Mouse (Mus musculus) heart, postnatal 14 days (tissue): ENCODE measurements around the gene Cxcl16. TPM values are rescaled to one million over a fixed set of nuclear protein-coding genes. Genes with fewer than 3 reads are reported as not detected.
A peak's percentile ranks its signal among the peaks of the same experiment; 100 is the strongest.
"Not testable (repeated sequence)": the region's sequence is repeated elsewhere in the genome, so short reads cannot be mapped to it uniquely, and the experiment has no call there.

Experiments
- DNase-seq, 2 experiments: peaks; one replicate each; pipeline ENCODE4 v3.0.0; 2021 to 2022
- intact Hi-C: fragments of 180-260 bp; cut with DNase I; formaldehyde crosslinking; loops from one replicate; pipeline ENCODE4 v1.15.1; 2025
- long read RNA-seq, 2 experiments: library from polyadenylated mRNA; stranded (forward); transcript quantifications; one replicate each; pipeline ENCODE4 v2.0.0; 2021
- total RNA-seq, 2 experiments: library from RNA; stranded (reverse); gene quantifications; 2 replicates each; pipeline ENCODE4 v1.2.3; 2021

The Cxcl16 gene
- total RNA-seq: 1 to 10 TPM; 7.3 to 9.5 TPM
- long read RNA-seq, experiment 1, transcript Cxcl16-201 (5 exons, 2,699 nt): major isoform, 10 of 12 reads
- long read RNA-seq, experiment 1, partial matches to known transcripts: 0 of 12 reads
- long read RNA-seq, experiment 1, other reads (novel, unspliced or antisense): 1 of 12 reads
- long read RNA-seq, experiment 2, transcript Cxcl16-201 (5 exons, 2,699 nt): major isoform, 9 of 11 reads
- long read RNA-seq, experiment 2, partial matches to known transcripts: 1 of 11 reads
- long read RNA-seq, experiment 2, other reads (novel, unspliced or antisense): 1 of 11 reads

DNA sequence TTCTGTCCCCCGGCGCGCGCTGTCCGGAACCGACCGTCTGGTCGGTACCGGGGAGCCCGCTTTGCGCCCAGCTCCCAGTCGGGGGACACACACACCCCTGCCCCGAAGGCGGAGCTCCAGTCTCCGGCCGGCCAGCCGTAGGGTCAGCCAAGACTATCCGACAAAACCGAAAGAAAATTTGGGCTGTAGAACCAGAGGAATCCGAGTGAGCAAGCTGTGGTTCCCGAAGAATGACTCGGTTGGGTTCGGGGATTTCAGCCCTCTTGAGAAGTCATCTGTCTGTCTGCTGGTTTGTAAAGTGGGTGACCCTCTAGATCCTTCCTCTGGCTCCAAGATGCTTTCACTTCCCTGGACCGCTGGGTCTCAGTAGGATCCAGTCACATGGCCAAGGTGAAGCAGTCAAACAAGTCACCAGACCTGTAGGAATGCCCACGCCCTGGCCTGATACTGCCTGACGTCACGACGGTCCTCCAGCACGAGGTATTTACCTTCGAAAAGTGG, at the start of gene Cxcl16:
Gene Cxcl16 (minus strand): TSS at position 384 of the 501 bp plus-strand sequence.
- DNase-seq: peak; percentile 64 to 73
- intact Hi-C loops: no loop called here

DNA sequence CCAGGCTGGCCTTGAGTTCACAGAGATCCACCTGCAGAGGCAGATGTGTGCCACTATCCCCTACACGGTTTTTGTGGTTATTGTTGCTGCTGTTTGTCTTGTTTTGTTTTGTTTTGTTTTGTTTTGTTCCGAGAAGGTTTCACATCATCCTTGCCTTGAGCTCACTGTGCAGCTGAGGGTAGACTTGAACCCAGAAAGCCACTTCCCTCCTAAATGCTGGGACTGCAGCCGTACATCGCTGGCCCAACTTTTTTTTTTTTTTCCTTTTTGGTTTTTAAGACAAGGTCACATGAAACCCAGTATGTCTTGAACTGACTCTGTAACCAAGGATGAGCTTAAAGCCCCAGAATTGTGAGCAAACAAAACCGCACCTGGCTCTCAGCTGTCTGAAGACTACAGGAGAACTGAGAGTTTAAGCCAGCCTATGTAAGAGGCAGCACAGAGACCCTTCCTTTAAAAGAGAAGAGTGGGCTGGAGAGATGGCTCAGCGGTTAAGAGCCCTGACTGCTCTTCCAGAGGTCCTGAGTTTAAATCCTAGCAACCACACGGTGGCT, 47.3 kb upstream of the Cxcl16 start:
- intact Hi-C loops: loop anchor here (1.0 to 10.0 kb wide), 2 partner anchors 93 to 262 kb away; no protein-coding TSS in a partner anchor
- DNase-seq: no peak

DNA sequence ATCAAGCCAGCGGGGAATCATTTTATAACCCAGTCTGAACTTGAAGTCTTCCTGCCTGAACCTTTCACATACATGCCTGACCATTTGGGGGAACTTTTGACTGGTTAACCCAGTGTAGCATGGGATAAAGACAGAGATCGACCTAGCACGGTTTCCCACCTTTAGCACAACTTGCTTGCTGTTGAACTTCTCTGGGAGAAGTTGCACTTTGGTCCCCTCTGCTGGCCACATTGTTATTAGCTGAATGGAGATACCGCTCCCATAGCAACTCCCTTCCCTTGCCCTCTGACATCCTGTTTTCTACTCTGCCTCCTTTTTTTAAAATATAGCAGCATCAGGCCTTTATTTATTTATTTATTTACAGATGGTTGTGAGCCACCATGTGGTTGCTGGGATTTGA, 46.6 kb upstream of the Cxcl16 start:
- DNase-seq: peak; percentile 78 to 89
- intact Hi-C loops: loop anchor here (1.0 to 10.0 kb wide), 2 partner anchors 92 to 262 kb away; no protein-coding TSS in a partner anchor

DNA sequence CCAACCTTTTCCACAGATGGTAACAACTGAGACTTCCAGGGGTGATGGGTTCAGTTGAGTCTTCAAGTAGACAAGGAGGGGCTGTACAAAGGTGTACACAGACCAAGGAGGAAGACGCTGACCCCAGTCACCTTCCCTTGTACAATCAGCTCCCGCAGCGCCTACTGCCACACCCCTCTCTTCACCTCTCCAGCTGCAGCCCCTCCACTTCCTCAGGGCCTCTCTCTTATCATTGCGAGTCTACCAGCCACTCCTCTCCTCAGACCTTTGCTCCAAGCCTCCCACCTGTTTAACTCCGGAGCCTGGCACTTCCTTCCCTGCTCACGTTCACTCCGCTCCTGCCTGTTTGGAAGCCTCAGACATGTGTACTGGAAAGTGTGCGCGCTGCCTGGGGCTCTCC, 45.2 kb upstream of the Cxcl16 start, which contains the start of gene Tm4sf5:
Gene Tm4sf5 (plus strand): TSS at position 275 of the 400 bp plus-strand sequence.
- intact Hi-C loops: loop anchor here (2.0 to 10.0 kb wide), 3 partner anchors 52 to 260 kb away; partner anchors contain the start of gene Arrb2
- no peak for DNase-seq

DNA sequence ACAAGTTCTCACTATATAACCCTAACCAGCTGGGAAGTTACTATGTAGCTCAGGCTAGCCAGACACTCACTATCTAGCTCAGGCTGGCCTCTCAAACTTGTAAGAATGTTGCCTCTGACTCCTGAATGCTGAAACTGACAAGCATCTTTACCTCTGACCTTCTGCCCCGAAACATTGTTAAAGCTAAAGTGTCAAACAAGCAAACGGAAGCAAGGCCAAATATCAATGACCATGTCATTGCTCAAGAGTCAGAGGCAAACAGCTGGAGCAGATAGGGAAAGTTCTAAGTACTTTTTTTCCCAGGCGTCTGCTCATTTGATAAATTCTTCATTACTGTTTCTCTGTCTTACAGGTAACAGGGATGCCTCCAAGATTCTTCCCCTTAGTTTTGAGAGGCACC, 42.2 kb upstream of the Cxcl16 start:
- intact Hi-C loops: loop anchor here (10.0 kb wide), 1 partner anchor 257 kb away; no protein-coding TSS in a partner anchor
- DNase-seq: no peak

DNA sequence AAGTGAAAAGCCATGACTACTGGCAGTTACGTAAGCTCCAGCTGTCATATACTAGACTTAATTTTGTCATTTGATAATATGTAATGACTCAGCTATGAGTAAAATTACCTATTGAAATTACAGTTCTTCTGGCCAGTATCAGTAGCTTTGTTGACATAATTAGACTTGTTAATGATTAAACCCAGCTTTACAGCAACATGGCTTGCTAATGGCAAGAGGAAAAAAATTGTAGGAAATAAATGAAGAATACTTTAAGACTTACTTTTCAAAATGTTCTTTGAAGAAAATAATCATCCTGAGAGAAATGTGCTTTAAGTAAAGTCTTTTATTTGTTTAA, 40.7 kb upstream of the Cxcl16 start:
- intact Hi-C loops: loop anchor here (10.0 kb wide), 1 partner anchor 256 kb away; no protein-coding TSS in a partner anchor
- DNase-seq: no peak

DNA sequence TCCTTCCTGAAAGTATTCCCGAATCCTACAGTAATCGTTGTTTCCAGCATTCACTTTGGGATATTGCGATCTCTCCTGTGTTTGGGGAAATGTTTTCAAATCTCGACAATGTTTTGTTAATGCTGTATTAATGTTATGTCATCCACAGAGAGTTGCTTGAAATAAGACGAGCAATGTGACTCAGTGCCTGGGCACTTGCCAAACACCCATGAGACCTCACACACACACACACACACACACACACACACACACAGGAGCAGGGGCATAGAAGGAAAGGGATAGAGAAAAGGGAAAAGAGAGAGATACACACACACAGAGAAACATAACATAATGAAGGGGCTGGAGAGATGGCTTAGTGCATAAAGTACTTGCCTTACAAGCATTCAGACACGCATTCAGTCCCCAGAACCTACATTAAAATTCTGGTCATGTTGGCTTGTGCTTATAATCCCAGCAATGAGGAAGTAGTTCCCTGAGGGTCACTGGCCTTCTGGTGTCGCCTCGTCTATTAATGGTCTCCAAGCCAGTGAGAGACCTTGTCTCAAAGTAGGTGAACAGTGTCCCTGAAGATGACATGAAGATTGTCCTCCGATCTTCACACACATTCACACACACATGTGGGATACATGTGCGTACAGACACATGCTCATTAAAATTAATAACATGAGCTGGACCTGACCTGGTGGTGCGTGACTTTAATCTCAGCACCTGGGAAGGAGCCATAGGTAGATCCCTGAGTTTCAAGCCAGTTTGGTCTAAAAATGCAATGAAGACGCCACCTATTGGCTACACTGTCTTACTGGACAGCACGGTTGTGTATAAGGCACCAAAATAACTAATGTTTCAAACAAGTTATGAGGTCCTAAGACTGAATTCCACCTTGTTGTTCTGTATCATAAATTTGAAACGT, 40.0 kb upstream of the Cxcl16 start:
- intact Hi-C loops: loop anchor here (10.0 kb wide), 2 partner anchors 185 to 255 kb away; no protein-coding TSS in a partner anchor
- DNase-seq: no peak

DNA sequence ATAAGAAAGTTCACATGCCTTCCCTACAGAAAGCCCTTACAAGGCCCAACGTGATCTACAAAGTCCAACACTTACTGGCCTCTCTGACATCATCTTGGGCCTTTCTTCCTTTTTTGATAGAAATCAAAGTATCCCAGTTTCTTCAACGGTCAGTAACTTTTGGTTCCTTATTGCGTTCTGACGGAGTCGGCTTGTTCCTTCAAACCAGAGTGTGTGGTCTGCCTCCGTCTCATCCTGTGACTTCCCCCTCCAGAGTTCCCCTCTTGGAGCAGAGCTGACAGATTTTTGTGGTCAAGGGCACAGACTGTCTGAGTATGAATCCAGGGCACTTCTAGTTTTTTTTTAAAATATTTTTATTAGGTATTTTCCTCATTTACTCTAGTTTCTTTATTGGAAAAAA, 29.9 kb upstream of the Cxcl16 start:
- intact Hi-C loops: loop anchor here (10.0 kb wide), 1 partner anchor 175 kb away; no protein-coding TSS in a partner anchor
- DNase-seq: no peak

DNA sequence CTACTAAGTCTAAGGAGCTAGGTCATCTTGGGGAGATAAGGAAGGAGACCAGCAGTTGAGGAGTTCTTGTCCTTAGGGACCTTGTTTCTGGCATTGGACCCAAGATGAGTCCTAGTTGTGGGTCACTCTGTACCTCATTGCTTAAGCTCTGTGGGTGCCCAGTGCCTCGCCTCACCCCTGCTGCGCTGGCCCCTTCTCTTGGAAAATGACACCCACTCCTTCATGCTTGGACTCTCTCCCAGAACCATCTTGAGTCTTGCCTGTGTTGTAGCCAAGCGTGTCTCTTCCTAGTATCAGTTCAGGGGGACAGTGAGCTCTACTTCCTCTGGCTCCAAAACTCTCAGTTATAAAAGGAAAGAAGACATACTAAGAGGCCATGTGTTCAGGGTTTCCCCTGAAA, 29.4 kb upstream of the Cxcl16 start:
- intact Hi-C loops: no loop called here
- peak in 1 of 2 experiments; percentile 24 for DNase-seq

DNA sequence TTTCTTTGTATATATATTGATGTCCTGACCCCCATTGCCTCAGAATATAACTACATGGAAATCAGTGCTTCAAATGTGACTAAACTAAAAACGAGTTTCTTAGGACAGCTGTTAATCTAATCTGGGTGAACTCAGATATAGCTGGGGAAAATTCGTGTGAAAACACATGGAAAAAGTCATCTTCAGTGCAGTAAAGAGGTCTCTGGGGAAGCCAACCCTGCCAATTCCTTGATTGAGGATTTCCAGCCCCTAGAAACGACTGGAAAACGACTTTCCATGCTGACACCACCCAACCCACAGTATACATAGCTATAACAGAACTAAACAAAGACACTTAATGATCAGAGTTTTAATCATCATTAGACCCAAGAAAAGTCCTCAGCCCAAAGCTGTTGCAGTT, 28.0 kb upstream of the Cxcl16 start:
- peak; percentile 39 to 48 for DNase-seq
- intact Hi-C loops: no loop called here

DNA sequence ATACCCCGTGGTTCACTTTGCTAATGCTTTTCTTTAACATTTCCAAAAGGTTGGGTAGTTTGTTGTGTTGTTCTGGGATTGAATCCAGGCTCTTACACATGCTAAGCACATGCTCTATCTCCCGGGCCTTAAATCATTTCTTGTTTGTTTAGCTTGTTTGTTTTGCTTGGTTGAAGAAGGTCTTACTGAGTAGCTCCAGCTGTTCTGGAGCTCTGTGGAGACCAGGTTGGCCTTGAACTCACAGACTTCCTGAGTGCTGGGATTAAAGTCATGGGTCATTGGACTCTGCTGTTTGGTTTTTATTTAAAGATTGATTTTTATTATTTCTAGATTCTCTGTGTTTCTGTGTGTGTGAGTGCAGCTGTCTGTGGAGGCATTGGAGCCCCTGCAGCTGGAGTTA, 25.7 kb upstream of the Cxcl16 start:
- intact Hi-C loops: no loop called here
- DNase-seq: no peak

DNA sequence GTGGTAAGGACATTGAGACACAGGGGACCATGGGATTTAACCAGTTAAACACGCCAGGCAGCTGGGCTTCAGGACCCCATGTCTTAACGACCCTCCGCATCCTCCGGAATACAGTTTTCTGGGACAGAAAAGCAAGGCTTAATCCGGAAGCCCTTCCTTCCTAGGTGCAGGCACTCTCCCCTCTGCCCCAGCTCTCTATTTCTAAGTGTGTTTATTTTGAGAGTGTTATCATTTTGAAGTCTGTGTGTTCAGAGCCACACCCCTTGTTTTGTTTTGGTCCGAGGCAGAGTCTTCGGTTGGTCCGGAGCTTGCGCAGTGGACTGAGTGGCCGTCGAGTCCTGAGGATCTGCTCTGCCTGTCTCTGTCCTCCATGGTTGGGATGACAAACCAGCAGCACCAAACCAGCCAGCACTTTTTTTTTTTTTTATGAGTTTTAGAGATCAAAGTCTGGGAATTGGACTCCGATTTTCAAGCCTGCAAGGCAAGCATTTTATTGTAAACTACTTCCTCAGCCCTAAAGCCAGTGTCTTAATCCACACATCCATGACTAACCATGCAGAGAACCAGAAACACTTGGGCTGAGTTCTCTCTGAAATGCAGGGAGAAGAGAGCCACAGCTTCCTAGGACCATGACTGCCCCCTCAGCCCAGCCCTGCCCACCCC, 15.2 kb upstream of the Cxcl16 start:
- no peak for DNase-seq
- intact Hi-C loops: no loop called here

DNA sequence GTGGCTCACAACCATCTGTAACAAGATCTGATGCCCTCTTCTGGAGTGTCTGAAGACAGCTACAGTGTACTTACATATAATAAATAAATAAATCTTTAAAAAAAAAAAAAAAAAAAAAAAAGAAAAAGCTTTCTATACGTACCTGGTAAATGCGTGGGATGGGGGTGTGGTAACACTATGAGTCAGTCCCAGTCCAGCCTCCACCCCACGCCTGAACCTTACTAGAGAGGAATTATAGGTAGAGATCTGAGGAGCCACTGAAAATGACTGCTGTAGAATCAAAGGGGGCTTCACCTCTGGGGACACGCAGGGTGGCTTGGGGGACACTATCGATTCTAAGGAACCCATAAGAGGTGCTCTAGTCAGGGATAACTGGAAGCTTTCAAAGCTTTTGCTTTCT, 13.5 kb upstream of the Cxcl16 start:
- intact Hi-C loops: not testable (repeated sequence)

DNA sequence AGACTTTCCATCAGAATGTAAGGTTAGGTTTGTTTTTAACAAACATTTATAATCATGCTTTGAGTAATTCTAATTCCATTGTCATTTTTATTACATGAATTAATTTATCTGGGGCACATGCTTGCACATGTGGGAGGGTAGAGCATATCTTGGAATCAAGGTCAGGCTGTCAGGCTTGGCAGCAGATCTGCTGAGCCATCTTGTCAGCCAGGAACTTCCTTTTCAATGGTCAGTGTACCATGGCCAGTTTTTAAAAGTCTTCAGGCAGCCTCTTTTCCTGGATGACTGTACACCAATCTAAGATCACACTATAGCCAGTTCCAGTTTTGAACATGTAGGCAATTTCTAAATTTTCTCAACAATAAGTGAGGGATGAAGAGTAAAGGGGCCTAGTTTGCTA, 12.9 kb upstream of the Cxcl16 start:
- intact Hi-C loops: no loop called here
- no peak for DNase-seq

More for the DNA sequence above, 13.5 kb upstream of the Cxcl16 start:
- not testable (repeated sequence) for DNase-seq

DNA sequence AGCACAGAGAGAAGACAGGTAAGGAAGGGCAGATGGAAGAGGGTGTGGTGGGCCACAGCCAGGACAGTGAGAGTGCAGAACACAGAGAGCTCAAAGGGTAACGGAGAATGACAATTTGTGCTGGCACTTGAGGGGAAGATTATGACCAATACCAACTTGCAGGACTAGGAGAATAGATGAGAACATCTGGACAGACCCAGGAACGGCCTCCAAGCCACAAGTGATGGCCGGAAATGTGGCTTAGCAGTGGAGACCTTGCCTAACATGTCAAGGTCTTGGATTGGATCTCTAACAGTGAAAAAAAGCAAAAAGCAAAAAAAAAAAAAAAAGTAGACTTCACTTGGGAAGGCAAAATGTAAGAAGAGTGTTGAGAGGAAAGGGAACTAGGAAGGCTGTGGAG, 10.0 kb upstream of the Cxcl16 start:
- intact Hi-C loops: no loop called here
- DNase-seq: no peak

DNA sequence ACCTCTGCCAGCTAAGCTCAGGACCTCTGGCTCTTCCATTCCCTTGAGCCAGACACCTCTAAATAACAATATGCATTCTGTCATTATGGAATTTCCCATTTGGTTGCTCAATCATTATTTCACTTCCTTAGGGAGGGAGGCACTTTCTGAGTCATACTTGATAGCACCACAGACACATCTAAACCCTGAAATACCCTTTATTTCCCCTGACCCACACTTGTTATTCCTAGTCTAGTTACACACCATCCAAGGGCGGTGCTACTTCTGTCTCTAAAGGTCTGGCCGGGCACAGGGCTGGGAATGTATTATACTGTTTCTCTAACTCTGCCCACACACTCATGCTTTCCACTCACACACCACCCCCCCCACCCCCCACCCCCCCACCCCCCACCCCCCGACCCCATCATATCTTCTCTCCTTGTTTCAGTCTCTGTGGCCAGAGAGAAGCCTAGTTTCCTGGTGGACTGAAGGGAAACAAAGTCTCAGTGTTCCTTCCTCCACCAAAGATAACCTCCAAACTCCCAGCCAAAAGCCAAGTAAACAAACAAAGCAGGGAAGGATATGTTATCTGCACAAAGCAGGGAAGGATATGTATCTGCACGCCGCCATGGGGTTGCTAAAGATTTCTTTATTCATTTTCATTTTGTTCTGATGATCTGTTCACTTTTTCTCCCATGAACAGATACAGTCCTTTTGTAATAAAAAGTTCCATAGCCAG, 8.3 kb upstream of the Cxcl16 start:
- intact Hi-C loops: no loop called here
- DNase-seq: no peak

DNA sequence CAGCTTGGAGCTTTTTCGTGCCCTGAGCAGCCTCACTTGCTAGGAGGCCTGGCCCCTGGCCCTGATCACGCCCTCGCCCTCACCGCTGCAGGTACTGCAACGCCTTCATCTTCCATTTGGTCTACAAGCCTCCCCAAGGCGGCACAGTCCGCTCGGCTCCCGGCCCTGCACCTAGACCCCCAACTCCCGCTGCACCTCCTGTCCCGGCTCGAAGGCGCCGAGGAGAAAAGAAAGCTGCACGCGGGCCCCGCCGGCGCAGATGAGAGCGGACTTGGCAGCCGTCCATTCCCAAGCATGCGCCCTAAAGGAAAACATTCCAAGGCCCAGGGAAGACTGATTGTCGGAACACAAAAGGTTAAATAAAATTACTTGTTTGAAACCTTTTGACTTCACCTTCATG, 6.0 kb upstream of the Cxcl16 start:
- DNase-seq: peak; percentile 44 to 53
- intact Hi-C loops: no loop called here

DNA sequence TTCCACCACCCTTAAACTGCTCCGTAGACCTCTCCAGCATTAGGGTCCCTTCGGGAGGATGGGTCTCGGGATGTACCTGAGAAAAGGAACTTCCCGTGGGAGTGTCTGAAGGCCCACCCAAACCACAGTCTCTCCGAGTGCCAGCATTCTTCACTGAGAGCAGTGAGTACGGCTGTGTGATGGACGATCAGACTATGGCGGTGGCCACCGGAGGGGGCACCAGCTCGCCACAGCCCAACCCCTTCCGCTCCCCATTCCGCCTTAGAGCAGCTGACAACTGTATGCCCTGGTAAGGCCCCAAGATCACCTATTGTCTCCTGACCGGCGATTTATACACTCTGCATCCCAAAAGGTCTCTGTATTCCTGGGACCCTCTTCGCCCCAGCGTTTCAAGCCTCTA, 5.4 kb upstream of the Cxcl16 start:
- DNase-seq: no peak
- intact Hi-C loops: no loop called here

DNA sequence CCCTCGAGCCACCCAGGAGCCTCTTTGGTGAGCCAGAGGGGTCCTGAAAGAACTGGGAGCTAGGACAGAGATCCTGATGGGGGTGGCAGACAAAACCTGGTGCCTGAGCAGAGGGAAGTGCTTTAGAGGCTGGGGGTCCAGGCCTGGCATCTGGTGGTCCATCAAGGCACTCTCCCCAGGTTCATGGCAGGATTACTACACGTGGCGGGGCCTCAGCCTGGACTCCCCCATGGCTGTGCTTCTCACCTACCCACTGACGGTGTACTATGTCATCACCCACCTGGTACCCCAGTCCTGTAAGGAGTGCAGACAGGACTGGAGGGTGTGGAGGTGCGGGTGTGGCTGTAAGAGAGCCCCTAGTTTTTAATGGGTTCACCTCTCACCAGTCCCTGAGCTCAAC, 4.2 kb upstream of the Cxcl16 start:
- intact Hi-C loops: no loop called here
- DNase-seq: no peak
